Mouse (Mus musculus) thymus, adult 2 months (tissue): ENCODE results near the gene Zfp990. TPM values are rescaled to one million over a fixed set of nuclear protein-coding genes. Genes with fewer than 3 reads are reported as not detected.
"Not testable (repeated sequence)": the region's sequence is repeated elsewhere in the genome, so short reads cannot be mapped to it uniquely, and the experiment has no call there.

Source experiments
- DNase-seq: peaks from one replicate; pipeline ENCODE4 v3.0.0; 2021
- H3K27ac ChIP-seq: fragments of 200-500 bp; 2 replicates; pipeline ENCODE4 v1.5.1; 2012; ENCODE audit warnings: low read length, control low read depth; ENCODE audit not compliant: control insufficient read depth, insufficient read depth
- H3K27me3 ChIP-seq: fragments of 200-500 bp; 2 replicates; pipeline ENCODE4 v1.6.1; 2012; ENCODE audit warnings: mild to moderate bottlenecking, low read length, moderate library complexity, mixed read lengths; ENCODE audit not compliant: control insufficient read depth, insufficient read depth
- H3K36me3 ChIP-seq: fragments of 200-500 bp; 2 replicates; pipeline ENCODE4 v1.6.1; 2012; ENCODE audit warnings: mild to moderate bottlenecking, low read length, moderate library complexity; ENCODE audit not compliant: control insufficient read depth, insufficient read depth
- H3K4me1 ChIP-seq: fragments of 200-500 bp; replicated peaks from 2 replicates; pipeline ENCODE4 v1.6.1; 2012; ENCODE audit warnings: low read length; ENCODE audit not compliant: control insufficient read depth, insufficient read depth
- H3K4me3 ChIP-seq: fragments of 200-500 bp; 2 replicates; pipeline ENCODE4 v1.5.1; 2012; ENCODE audit warnings: mild to moderate bottlenecking, low read length, control low read depth, moderate library complexity; ENCODE audit not compliant: control insufficient read depth, insufficient read depth
- CTCF ChIP-seq: fragments of 200-500 bp; IDR thresholded peaks from 2 replicates; pipeline ENCODE4 v1.5.1; 2012; ENCODE audit warnings: mild to moderate bottlenecking, control low read depth, low read length, moderate library complexity, borderline replicate concordance; ENCODE audit not compliant: control insufficient read depth, poor library complexity, insufficient read depth; ENCODE audit errors: extremely low read depth
- POLR2A ChIP-seq: fragments of 200-500 bp; IDR thresholded peaks from 2 replicates; pipeline ENCODE4 v1.6.1; 2012; ENCODE audit warnings: mild to moderate bottlenecking, low read length, control low read depth, moderate library complexity; ENCODE audit not compliant: control insufficient read depth, poor library complexity, insufficient read depth; ENCODE audit errors: extremely low read depth
- WGBS: fragments of 180-500 bp; shearing (Covaris S2); methylation state at CpG from one replicate; pipeline ENCODE4 v1.1.7; 2018; 5-methylcytosine and 5-hydroxymethylcytosine counted together
- polyA plus RNA-seq: library from polyadenylated mRNA; depleted of rRNA; stranded (reverse); fragments of >200 nt; gene quantifications from 2 replicates; pipeline ENCODE4 v1.2.3, GENCODE M21; 2012

The Zfp990 gene
- polyA plus RNA-seq, 1 experiment, result 0.62 TPM

- WGBS, result 84% methylated on average over 5 of the region's 5 CpGs
- not testable (repeated sequence) for H3K27ac ChIP-seq
These were observed 33.3 kb downstream of the Zfp990 start for GRCm38 (mm10) chr4:145543861-145544260.

GRCm38 (mm10) chr4:145545106-145545505 lies 34.5 kb downstream of the Zfp990 start:
- H3K27ac ChIP-seq, DNase-seq, H3K4me3 ChIP-seq, H3K4me1 ChIP-seq, H3K36me3 ChIP-seq, H3K27me3 ChIP-seq: not testable (repeated sequence)
- WGBS, result 45% methylated on average over 2 of the region's 2 CpGs

More at GRCm38 (mm10) chr4:145543861-145544260, 33.3 kb downstream of the Zfp990 start:
- not testable (repeated sequence) for H3K4me1 ChIP-seq, H3K4me3 ChIP-seq, H3K27me3 ChIP-seq, H3K36me3 ChIP-seq, DNase-seq

GRCm38 (mm10) chr4:145545734-145546349 lies 35.3 kb downstream of the Zfp990 start:
- DNase-seq, H3K4me3 ChIP-seq, H3K4me1 ChIP-seq, H3K27ac ChIP-seq, H3K27me3 ChIP-seq, H3K36me3 ChIP-seq: not testable (repeated sequence)
- 82% methylated on average over 6 of the region's 6 CpGs for WGBS

GRCm38 (mm10) chr4:145546477-145546876 lies 35.9 kb downstream of the Zfp990 start:
- not testable (repeated sequence) for DNase-seq, H3K4me3 ChIP-seq, H3K27ac ChIP-seq, H3K36me3 ChIP-seq, H3K27me3 ChIP-seq, H3K4me1 ChIP-seq
- WGBS, result 97% methylated on average over 3 of the region's 3 CpGs

- TF ChIP-seq CTCF (no peak), POLR2A (no peak)
- DNase-seq, result no peak
- Histone ChIP-seq H3K36me3 (no peaks in the 10 kb centered on the region), H3K4me3 (no peak overlapping the region), H3K27ac (no peak overlapping the region), H3K27me3 (no peaks in the 10 kb centered on the region), H3K4me1 (no peaks in the 10 kb centered on the region)
- 77% methylated on average over 1 of the region's 1 CpGs for WGBS
These were observed 46.1 kb downstream of the Zfp990 start for GRCm38 (mm10) chr4:145556680-145557079.

GRCm38 (mm10) chr4:145559505-145560099 lies 49.0 kb downstream of the Zfp990 start:
- Histone ChIP-seq H3K27ac (no peak overlapping the region), H3K4me1 (no peaks in the 10 kb centered on the region), H3K27me3 (no peaks in the 10 kb centered on the region), H3K36me3 (no peaks in the 10 kb centered on the region), H3K4me3 (no peak overlapping the region)
- no peak for DNase-seq
- TF ChIP-seq CTCF (no peak), POLR2A (no peak)
- WGBS, result 45% methylated on average over 3 of the region's 3 CpGs

- H3K4me1 ChIP-seq, result no peaks in the 10 kb centered on the region
- no peaks in the 10 kb centered on the region for H3K27me3 ChIP-seq
- no peak overlapping the region for H3K4me3 ChIP-seq
- 82% methylated on average over 3 of the region's 3 CpGs for WGBS
- DNase-seq, result no peak
- H3K36me3 ChIP-seq, result no peaks in the 10 kb centered on the region
- TF ChIP-seq POLR2A (no peak), CTCF (no peak)
- H3K27ac ChIP-seq, result no peak overlapping the region
These were observed 53.7 kb downstream of the Zfp990 start for GRCm38 (mm10) chr4:145564111-145564821.

GRCm38 (mm10) chr4:145570461-145570860 lies 59.9 kb downstream of the Zfp990 start:
- DNase-seq, H3K4me1 ChIP-seq, H3K27ac ChIP-seq, H3K27me3 ChIP-seq, H3K36me3 ChIP-seq, H3K4me3 ChIP-seq: not testable (repeated sequence)
- WGBS, result 95% methylated on average over 7 of the region's 10 CpGs

GRCm38 (mm10) chr4:145576623-145577022 lies 66.1 kb downstream of the Zfp990 start:
- WGBS, result 95% methylated on average over 8 of the region's 8 CpGs
- H3K36me3 ChIP-seq, H3K4me1 ChIP-seq, H3K27me3 ChIP-seq, H3K4me3 ChIP-seq, H3K27ac ChIP-seq, DNase-seq: not testable (repeated sequence)

- H3K27ac ChIP-seq, DNase-seq, H3K27me3 ChIP-seq, H3K4me1 ChIP-seq, H3K36me3 ChIP-seq, H3K4me3 ChIP-seq: not testable (repeated sequence)
- WGBS, result 95% methylated on average over 1 of the region's 1 CpGs
These were observed 69.8 kb downstream of the Zfp990 start for GRCm38 (mm10) chr4:145580333-145580732.
